Mouse (Mus musculus): ENCODE data around the gene Alas2. TPM values are rescaled to one million over a fixed set of nuclear protein-coding genes. Genes with fewer than 3 reads are reported as not detected.

Gene Alas2
- total and polyA plus RNA-seq, 2 experiments from 2014 or later: 9.5 to 26.7 TPM

- no peak for TF ChIP-seq CTCF (IDR thresholded peaks at IDR 0.05; ENCODE audit: low read depth)
- ATAC-seq (no peak), DNase-seq (ENCODE audit: low spot score) (no peak)
- no peak overlapping the region for H3K9ac ChIP-seq (replicated peaks; ENCODE audit: low read length)
- no peaks in the 10 kb centered on the region for H3K4me1 ChIP-seq (ENCODE audit: insufficient read depth, low read length)
- WGBS: 92% methylated on average over 2 of the region's 2 CpGs
- no peak overlapping the region for H3K4me3 ChIP-seq (ENCODE audit: low read length)
- H3K36me3 ChIP-seq (ENCODE audit: insufficient read depth, low read length): no peaks in the 10 kb centered on the region
- no peak overlapping the region for H3K27ac ChIP-seq
- H3K4me2 ChIP-seq (ENCODE audit: low read depth, low read length): no peak overlapping the region
- no peaks in the 10 kb centered on the region for H3K9me3 ChIP-seq (ENCODE audit: low read length)
- no peaks in the 10 kb centered on the region for H3K27me3 ChIP-seq (ENCODE audit: insufficient read depth, low read length)
Measured at GRCm38 (mm10) chrX:150540111-150540510, 7.1 kb upstream of the Alas2 start.

GRCm38 (mm10) chrX:150541684-150542083 is 5.5 kb upstream of the Alas2 start:
- Histone ChIP-seq H3K36me3 (ENCODE audit: insufficient read depth, low read length) (no peaks in the 10 kb centered on the region), H3K4me1 (ENCODE audit: insufficient read depth, low read length) (no peaks in the 10 kb centered on the region), H3K9ac (replicated peaks; ENCODE audit: low read length) (no peak overlapping the region), H3K27ac (no peak overlapping the region), H3K4me3 (ENCODE audit: low read length) (no peak overlapping the region), H3K9me3 (ENCODE audit: low read length) (no peaks in the 10 kb centered on the region), H3K4me2 (ENCODE audit: low read depth, low read length) (no peak overlapping the region), H3K27me3 (ENCODE audit: insufficient read depth, low read length) (no peaks in the 10 kb centered on the region)
- DNase-seq (ENCODE audit: low spot score) (no peak), ATAC-seq (no peak)
- TF ChIP-seq CTCF (IDR thresholded peaks at IDR 0.05; ENCODE audit: low read depth): no peak

- TF ChIP-seq CTCF (IDR thresholded peaks at IDR 0.05; ENCODE audit: low read depth): no peak
- 88% methylated on average over 3 of the region's 3 CpGs for WGBS
- H3K4me2 ChIP-seq (ENCODE audit: low read depth, low read length): no peak overlapping the region
Measured at GRCm38 (mm10) chrX:150549639-150550038, 2.5 kb downstream of the Alas2 start.

GRCm38 (mm10) chrX:150551986-150552385 is 4.8 kb downstream of the Alas2 start:
- TF ChIP-seq CTCF (IDR thresholded peaks at IDR 0.05; ENCODE audit: low read depth): no peak
- no peak overlapping the region for H3K27ac ChIP-seq
- no peak overlapping the region for H3K4me3 ChIP-seq (ENCODE audit: low read length)
- H3K9me3 ChIP-seq (ENCODE audit: low read length): no peaks in the 10 kb centered on the region
- H3K27me3 ChIP-seq (ENCODE audit: insufficient read depth, low read length): no peaks in the 10 kb centered on the region
- H3K36me3 ChIP-seq (ENCODE audit: insufficient read depth, low read length): no peaks in the 10 kb centered on the region
- no peak overlapping the region for H3K9ac ChIP-seq (replicated peaks; ENCODE audit: low read length)
- no peaks in the 10 kb centered on the region for H3K4me1 ChIP-seq (ENCODE audit: insufficient read depth, low read length)
- 82% methylated on average over 2 of the region's 2 CpGs for WGBS
- ATAC-seq (no peak), DNase-seq (ENCODE audit: low spot score) (no peak)
- H3K4me2 ChIP-seq (ENCODE audit: low read depth, low read length): no peak overlapping the region

More at GRCm38 (mm10) chrX:150549639-150550038, 2.5 kb downstream of the Alas2 start:
- H3K36me3 ChIP-seq (ENCODE audit: insufficient read depth, low read length): no peaks in the 10 kb centered on the region
- no peaks in the 10 kb centered on the region for H3K27me3 ChIP-seq (ENCODE audit: insufficient read depth, low read length)
- no peak for ATAC-seq
- no peaks in the 10 kb centered on the region for H3K9me3 ChIP-seq (ENCODE audit: low read length)
- DNase-seq (ENCODE audit: low spot score): no peak
- H3K27ac ChIP-seq: no peak overlapping the region
- no peak overlapping the region for H3K9ac ChIP-seq (replicated peaks; ENCODE audit: low read length)
- H3K4me3 ChIP-seq (ENCODE audit: low read length): no peak overlapping the region
- H3K4me1 ChIP-seq (ENCODE audit: insufficient read depth, low read length): no peaks in the 10 kb centered on the region

GRCm38 (mm10) chrX:150554032-150554431 is 6.9 kb downstream of the Alas2 start:
- Histone ChIP-seq H3K4me3 (ENCODE audit: low read length) (no peak overlapping the region), H3K27ac (no peak overlapping the region), H3K4me1 (ENCODE audit: insufficient read depth, low read length) (no peaks in the 10 kb centered on the region), H3K4me2 (ENCODE audit: low read depth, low read length) (no peak overlapping the region), H3K9ac (replicated peaks; ENCODE audit: low read length) (no peak overlapping the region), H3K36me3 (ENCODE audit: insufficient read depth, low read length) (no peaks in the 10 kb centered on the region), H3K9me3 (ENCODE audit: low read length) (no peaks in the 10 kb centered on the region), H3K27me3 (ENCODE audit: insufficient read depth, low read length) (no peaks in the 10 kb centered on the region)
- 83% methylated on average over 3 of the region's 3 CpGs for WGBS
- DNase-seq (ENCODE audit: low spot score) (no peak), ATAC-seq (no peak)
- no peak for TF ChIP-seq CTCF (IDR thresholded peaks at IDR 0.05; ENCODE audit: low read depth)

- H3K4me3 ChIP-seq (ENCODE audit: low read length): no peak overlapping the region
- H3K27me3 ChIP-seq (ENCODE audit: insufficient read depth, low read length): no peaks in the 10 kb centered on the region
- H3K27ac ChIP-seq: no peak overlapping the region
- no peak for ATAC-seq
- H3K9me3 ChIP-seq (ENCODE audit: low read length): no peaks in the 10 kb centered on the region
- DNase-seq (ENCODE audit: low spot score): no peak
- TF ChIP-seq CTCF (IDR thresholded peaks at IDR 0.05; ENCODE audit: low read depth): no peak
- no peaks in the 10 kb centered on the region for H3K4me1 ChIP-seq (ENCODE audit: insufficient read depth, low read length)
- no peak overlapping the region for H3K4me2 ChIP-seq (ENCODE audit: low read depth, low read length)
- WGBS: 88% methylated on average over 12 of the region's 12 CpGs
- H3K36me3 ChIP-seq (ENCODE audit: insufficient read depth, low read length): no peaks in the 10 kb centered on the region
- no peak overlapping the region for H3K9ac ChIP-seq (replicated peaks; ENCODE audit: low read length)
Measured at GRCm38 (mm10) chrX:150564644-150565357, 17.6 kb downstream of the Alas2 start.

GRCm38 (mm10) chrX:150581921-150582320 is 34.7 kb downstream of the Alas2 start:
- no peak for TF ChIP-seq CTCF (IDR thresholded peaks at IDR 0.05; ENCODE audit: low read depth)
- Histone ChIP-seq H3K4me3 (ENCODE audit: low read length) (no peak overlapping the region), H3K36me3 (ENCODE audit: insufficient read depth, low read length) (0 out of 2 replicates have a peak, but pooled peaks cover 9% of the 10 kb centered on the region), H3K9ac (replicated peaks; ENCODE audit: low read length) (no peak overlapping the region), H3K27ac (no peak overlapping the region), H3K9me3 (ENCODE audit: low read length) (no peaks in the 10 kb centered on the region), H3K27me3 (ENCODE audit: insufficient read depth, low read length) (no peaks in the 10 kb centered on the region), H3K4me2 (ENCODE audit: low read depth, low read length) (no peak overlapping the region), H3K4me1 (ENCODE audit: insufficient read depth, low read length) (no peaks in the 10 kb centered on the region)
- ATAC-seq (no peak), DNase-seq (ENCODE audit: low spot score) (no peak)
